Mouse (Mus musculus): ENCODE data around the gene Cox19.
"Not testable (repeated sequence)": the region's sequence is repeated elsewhere in the genome, so short reads cannot be mapped to it uniquely, and the experiment has no call there.

Cox19 gene

GRCm38 (mm10) chr5:139351134-139351533, at the start of gene Cox19:
Gene Cox19 (minus strand): TSS chr5:139351418.
- DNase-seq = no peak

GRCm38 (mm10) chr5:139399991-139400390, 48.8 kb upstream of the Cox19 start:
- no peak for DNase-seq

DNA sequence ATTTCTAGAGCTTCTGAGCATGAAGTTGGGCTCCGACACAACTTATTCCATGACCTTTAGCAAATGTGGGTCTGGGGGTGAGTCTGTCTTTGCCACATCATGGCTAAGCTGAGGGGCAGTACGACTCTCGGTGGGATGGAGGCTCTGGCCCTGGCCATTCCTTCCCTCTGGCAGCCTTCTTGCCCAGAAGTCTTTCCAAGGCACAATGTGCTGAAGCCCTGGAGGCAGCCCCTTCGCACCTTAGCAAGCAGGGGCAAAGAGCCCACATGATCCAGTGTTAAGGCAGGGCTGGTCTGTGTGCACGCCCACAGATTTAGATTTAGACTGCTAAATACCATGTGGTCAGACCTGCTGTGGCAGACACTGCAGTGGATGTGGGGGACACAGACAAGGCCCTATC, 47.6 kb upstream of the Cox19 start:
- DNase-seq = no peak

- DNase-seq = peak; percentile 96
Measured at GRCm38 (mm10) chr5:139397959-139398753, 46.9 kb upstream of the Cox19 start.

DNA sequence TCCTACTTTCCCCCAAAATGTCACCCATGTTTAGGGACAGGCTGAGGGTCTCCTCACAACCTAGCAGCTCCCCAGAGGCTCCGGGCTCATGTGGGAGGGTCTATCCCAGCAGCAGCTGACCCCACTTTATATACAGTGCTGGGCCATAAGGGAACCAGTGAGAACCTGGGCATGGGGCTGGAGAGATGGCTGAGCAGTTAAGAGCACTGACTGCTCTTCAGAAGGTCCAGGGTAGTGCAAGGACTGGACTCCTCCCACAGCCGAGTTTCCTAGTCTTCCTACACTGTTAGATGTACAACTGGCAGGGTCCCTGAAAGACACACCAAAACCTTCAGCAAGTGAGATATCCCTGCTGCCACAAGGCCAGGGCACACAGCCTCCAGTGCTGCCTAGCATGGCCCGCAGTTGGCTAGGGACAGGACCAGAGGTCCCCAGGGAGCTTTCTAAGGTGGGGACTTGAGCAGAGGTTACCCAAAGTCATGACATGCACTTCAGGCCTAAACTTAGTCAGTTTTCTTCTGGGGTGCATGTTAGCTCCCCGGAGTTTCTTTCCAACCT, 46.2 kb upstream of the Cox19 start:
- DNase-seq = no peak

DNA sequence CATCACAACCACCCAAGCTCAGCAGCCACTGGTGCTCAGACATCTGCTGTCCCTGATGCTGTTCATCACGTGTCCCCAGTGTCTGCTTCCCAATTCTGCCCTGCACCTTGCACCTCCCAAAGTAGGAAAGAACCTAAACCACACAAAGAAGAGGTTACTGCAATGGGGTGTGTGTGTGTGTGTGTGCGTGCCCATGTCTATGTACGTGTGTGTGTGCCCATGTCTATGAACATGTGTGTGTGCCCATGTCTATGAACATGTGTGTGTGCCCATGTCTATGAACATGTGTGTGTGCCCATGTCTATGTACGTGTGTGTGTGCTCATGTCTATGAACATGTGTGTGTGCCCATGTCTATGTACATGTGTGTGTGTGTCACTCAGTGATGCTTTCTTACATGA, 44.3 kb upstream of the Cox19 start:
- no peak for DNase-seq

- DNase-seq = peak; percentile 44
Measured at GRCm38 (mm10) chr5:139394399-139394798, 43.2 kb upstream of the Cox19 start.

- no peak for DNase-seq
Measured at GRCm38 (mm10) chr5:139393197-139393588, 42.0 kb upstream of the Cox19 start.

- no peak for DNase-seq
Measured at GRCm38 (mm10) chr5:139392219-139393196, 41.3 kb upstream of the Cox19 start.

GRCm38 (mm10) chr5:139391309-139391990, 40.2 kb upstream of the Cox19 start:
- DNase-seq = no peak

- not testable (repeated sequence) for DNase-seq
Measured at GRCm38 (mm10) chr5:139390324-139391119, 39.3 kb upstream of the Cox19 start.

- DNase-seq = peak; percentile 59
Measured at GRCm38 (mm10) chr5:139389676-139390061, 38.5 kb upstream of the Cox19 start.

GRCm38 (mm10) chr5:139388694-139389675, 37.8 kb upstream of the Cox19 start:
- no peak for DNase-seq

GRCm38 (mm10) chr5:139388195-139388570, 37.0 kb upstream of the Cox19 start:
- DNase-seq = peak; percentile 43

DNA sequence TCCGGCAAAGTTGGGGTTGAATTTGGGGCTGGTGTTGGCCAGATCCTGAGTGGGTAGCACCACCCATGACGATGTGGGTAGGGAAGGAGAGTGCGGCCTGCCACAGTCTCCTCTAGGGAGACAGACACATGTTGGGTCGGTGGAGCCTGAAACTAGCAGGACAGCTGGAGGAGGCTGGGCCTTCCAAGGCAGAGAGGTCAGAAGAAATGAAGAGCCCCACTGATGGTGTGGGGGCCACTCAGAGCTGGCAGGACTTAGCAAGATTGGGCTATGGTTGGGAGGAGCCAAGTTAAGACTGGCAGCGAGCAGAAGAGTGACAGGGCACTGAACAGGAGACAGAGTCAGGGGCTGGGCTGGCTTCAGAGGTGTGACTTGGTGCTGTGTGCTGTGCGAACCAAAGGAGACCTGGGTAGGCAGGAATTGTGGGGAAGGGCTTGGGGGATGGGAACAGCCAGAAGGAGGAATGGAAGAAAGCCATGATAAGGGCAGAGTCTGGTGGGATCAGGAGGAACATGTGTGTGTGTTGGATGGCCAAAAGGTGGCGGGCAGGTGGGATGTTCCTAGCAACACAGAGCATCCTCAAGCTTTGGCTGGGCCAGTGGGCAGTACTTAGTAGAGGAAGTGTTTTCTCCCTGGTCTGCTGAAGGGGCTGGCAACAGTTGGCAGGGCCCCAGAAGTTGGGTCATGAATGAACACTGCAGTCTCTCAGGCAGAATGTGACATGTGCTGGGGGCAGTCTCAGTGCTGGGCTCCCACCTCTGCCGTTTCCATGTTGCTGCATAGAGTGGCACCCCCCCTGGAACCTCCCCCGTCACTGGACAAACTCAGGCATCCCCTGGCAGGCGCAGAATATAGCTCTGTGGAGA, 36.3 kb upstream of the Cox19 start:
- peak; percentile 27 for DNase-seq

DNA sequence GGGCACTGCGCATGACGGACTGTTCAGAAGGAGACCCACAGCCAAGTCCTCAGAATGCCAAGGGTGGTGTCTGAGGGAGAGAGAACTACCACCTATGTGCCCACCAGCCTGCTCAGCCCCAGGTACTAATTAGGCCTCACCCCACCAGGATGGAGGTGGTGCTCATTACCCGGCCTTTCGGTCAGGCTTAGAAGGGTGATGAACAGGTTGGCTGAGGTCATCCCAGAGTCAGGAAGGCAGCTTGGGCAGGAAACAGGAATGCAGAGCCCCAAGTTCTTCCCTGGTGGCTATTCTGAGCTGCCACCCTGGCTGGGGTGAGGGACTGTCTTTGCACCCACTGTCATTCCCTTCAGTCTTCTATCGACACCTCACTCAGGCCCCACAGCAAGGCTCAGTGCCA, 34.8 kb upstream of the Cox19 start:
- no peak for DNase-seq

DNA sequence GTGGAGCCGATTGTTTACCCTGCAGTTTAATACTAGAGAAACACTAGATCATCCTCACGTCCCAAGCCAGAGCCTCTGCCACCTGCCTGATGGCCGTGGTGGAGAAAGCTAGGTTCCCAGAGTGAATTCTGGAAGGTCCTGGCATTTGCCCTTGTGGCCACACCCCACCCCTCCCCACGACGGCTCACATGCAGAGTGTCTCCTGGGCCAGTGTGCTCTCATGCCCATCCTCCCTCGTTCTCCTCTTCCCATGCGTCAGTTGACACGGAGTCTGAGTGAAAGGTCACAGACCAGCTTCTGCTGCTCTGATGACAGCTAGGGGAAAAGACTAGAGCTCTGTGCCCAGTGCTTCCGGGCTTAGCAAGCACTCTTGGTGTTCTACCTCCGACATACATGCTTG, 33.3 kb upstream of the Cox19 start:
- DNase-seq = peak; percentile 62

DNA sequence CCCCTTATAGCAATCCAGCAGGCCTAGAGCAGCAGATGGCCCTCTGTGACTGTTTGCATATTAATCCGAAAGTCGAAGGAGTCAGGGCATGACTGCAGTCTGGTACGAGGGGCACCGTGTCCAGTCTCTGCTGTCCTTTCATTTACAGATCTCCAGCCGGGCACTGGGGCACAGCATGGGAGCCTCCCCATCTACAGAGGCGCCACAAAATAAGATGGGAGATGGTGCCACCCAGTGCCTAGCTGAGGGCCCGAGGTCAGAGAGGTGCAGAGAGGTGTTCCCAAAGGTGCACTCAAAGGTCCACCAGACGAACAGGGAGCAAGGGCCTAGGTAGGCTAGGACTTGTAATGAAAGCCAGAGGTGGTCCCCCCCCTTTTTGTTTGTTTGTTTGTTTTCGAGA, 32.0 kb upstream of the Cox19 start:
- no peak for DNase-seq

- DNase-seq = peak; percentile 59
Measured at GRCm38 (mm10) chr5:139382760-139383159, 31.5 kb upstream of the Cox19 start.
